Mouse (Mus musculus) kidney, adult 2 months (tissue): ENCODE results near the gene Loxl1.

Experiments
- CTCF ChIP-seq: fragments of 200-500 bp; conservative IDR thresholded peaks from 2 replicates; pipeline ENCODE4 v1.5.1; 2011; ENCODE audit warnings: low read depth, mild to moderate bottlenecking, control low read depth, low read length, moderate library complexity, mixed read lengths; ENCODE audit not compliant: insufficient read depth, insufficient read length
- POLR2A ChIP-seq: fragments of 200-500 bp; IDR thresholded peaks from one replicate; pipeline ENCODE4 v1.6.1; 2011; ENCODE audit warnings: low read depth, low read length, control low read depth

GRCm38 (mm10) chr9:58297065-58297464 is 15.9 kb downstream of the Loxl1 start:
- TF ChIP-seq CTCF (no peak), POLR2A (no peak)
